Mouse (Mus musculus) cerebellum, postnatal 4 days (tissue): ENCODE measurements around the gene 2900026A02Rik.

Experiments
- DNase-seq, 2 experiments: peaks; one replicate each; pipeline ENCODE4 v3.0.0; 2022; ENCODE audit warnings: low spot score in 2 of 2, mixed read lengths in 1 of 2

Gene 2900026A02Rik

DNA sequence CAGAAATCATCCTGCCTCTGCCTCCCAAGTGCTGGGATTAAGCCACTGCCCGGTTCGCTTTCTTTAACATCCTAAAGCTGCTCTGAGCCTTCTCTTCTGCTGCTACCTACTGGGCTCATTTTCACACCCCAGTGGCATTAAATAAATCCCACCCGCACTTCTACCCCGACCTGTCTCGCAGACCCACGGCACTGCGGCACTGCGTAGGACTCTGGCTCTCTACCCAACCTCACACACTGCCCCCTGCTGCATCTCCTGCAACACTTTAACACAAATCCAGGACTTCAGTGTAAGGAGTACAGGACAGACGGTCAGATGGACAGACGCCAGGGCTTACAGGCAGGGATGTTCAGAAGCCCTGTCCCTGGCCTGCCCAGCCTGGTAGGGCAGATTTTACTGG, 45.1 kb downstream of the 2900026A02Rik start:
- no peak for DNase-seq

DNA sequence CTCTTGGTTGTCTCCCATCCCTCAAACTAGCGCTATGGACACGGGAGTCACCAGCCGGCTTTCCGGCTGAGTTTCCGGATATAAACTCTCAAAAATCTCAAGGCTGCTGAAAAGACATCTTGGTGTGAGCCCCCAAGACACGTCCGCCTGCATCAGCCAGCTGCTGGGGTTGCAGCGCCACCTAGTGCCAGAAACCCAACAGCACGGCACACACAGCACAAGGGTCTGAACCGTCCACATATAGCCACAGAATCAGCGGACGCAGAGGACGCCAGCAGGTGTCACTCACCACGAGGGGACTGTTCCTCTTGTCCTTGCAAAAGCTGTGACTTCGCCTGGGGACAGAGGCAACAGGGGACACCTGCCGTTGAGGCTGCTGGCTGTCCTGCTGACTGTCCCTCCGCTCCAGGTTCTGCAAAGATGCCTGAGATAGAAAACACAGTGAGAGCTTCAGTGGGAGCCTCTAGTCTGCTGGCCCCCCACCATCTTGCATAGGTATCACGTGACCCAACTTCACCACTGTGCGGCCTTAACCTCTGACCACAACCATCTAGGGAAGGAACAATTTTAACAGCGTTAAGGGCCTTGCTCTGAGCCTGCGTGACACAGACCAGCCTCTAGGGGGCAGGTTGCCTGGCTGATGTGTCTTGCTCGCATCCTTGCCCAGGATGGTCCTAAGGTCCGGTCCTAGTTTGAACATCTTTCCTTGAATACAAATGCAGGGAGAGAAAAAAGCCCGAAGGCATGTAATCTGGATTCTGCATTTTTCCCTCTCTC, 45.9 kb downstream of the 2900026A02Rik start:
- peak in 1 of 2 experiments; percentile 37 for DNase-seq

DNA sequence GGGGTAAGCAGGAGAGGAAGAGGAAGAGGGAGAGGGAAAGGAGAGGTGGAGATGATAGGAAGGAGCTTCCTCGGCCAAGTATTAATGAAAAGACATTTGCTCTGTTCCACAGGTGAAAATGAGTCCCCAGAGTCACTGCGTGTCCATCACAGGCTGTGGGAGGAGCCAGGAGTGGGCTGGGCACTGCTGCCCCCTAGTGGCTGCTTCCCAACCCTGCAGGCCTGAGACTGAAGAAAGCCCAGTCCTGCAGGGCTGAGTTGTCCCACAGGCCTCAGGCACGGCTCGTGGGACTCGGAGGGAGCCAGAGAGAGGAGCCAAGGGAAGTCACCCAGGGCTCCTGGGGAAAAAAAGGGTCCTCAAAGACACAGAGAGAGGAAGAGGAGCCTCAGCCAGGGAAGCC, 47.7 kb downstream of the 2900026A02Rik start:
- peak; percentile 62 to 79 for DNase-seq

DNA sequence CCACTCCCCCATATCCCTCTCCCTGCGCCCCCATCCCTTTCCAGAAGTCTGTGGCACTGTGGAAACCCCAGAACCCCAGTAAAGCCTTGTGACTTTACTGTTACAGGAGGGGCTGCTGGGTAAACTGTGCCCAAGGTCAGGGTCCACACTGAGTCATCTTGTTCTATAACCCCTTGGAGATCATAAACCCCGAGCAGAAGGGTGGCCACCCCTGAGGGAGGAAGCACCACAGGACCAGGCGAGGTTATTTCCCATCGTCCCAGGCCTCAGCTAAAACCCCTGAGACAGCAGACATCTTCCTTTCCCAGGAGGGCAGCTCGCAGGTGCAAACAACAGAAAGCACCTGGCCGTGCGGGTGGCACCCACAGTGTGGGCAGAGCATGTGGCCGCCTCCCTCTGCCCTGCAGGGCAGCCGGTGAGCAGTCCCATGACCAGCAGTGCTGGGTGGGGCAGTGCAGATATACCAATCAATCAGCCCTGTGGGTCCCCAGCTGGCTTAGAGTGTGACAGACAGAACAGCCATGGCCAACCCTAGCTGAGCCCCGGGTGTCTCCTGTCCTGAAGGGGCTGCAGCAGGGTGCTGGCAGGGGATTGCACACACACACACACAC, 49.0 kb downstream of the 2900026A02Rik start:
- no peak for DNase-seq

DNA sequence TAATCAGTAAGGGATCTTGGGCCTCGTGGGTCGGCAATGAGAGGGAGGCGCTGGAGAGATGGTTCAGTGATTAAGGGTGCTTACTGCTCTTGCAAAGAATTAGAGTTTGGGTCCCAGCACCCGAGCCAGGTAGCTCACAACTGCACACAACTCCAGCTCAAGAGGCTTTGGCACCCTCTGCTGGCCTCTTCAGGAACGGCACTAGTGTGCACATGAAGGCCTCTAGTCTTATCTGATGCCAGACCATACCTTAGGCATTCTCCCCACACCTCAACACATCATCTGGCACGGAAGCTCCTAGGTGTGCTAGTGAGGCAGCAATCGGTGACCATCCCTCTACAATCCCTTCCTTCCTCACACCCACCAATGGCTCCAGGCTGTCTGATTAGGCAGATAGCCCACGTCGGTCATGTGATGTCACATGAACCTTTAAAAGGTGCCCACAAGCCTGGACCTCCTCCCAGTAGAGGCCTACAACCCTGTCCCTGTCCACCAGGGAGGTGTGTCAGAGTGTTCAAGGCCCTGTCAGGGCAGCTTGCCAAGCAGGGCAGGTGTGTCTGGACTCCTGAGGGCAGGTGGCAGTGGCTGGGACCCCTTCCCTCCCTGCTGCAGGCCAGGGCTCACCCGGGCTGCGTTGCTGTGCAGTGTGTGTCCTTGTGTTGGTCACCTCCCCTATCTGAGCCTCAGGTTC, 50.8 kb downstream of the 2900026A02Rik start:
- no peak for DNase-seq

DNA sequence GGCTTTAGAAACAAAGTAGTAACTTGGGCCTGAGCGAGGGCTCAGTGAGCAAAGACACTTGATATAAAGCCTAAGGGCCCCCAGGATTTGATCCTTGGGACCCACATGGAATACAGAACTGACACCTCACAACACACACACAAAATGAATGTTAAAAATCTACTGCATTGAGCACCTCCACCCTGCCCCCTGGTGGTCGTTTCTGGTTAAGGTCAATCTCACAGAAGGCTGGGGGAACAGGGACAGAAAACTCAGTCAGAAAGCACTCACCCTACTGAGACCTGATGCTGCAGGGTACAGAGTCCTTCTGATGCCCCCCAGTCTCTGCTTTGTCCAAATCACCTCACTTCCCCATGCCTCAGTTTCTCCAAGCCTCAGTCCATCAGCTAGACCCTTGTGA, 53.3 kb downstream of the 2900026A02Rik start:
- peak; percentile 48 to 60 for DNase-seq

DNA sequence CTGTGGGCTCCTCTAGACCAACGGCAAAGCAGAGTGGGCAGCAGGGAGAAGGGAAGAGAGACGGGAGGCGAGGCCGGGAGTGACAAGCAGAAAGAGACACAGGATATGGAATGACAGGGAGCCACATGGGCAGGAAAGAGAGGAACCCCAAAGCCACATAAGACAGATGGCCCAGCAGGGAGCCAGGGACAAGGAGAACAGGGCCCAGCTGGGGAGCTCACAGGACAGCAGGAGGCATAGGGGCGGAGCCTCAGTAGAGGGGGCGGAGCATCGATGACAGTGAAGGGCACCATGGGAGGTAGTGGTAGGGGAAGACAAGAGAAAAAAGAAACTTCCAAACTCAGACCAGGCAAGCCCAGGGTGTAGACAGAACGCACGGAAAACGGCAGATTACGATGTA, 55.6 kb downstream of the 2900026A02Rik start:
- DNase-seq: no peak

DNA sequence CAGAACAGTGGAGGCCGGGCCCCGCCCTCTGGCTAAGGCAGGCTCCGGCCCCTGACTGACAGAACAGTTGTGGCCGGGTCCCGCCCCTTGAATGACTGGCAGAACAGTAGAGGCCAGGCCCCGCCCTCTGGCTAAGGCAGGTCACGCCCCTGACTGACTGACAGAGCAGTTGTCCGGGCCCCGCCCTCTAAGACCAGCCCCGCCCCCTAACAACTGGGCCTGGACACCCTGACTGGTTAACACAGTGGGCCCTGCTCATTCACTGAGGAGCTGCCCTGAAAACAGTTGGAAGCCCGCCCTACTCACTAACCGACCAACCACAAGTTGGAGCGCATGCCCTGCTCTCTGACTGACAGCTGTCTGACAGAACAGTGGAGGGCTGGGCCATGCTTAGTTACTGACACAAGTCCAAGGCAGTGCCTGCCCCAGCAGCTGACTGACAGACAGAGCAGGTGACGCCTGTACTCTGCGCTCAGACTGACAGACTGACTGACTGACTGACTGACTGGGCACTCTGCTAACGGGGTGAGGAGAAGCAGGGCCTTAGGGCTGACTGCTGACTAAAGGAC, 56.1 kb downstream of the 2900026A02Rik start:
- peak in 1 of 2 experiments; percentile 46 for DNase-seq

DNA sequence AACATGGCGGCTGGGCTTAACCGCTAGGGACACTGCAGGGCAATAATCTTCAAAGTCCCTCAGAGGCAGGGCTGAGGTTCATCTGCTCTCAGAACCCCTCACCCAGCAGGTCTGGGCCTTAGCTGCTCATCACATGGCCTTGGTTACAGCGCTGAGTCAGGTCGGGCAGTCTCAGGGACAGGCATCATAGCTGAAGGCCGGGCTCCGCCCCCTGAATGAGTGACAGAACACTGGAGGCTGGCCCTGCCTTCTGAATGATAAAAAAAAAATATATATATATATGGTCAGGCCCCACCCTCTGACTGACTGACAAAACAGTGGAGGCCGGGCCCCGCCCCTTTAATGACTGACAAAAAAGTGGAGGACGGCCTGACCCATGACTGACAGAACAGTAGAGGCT, 56.6 kb downstream of the 2900026A02Rik start:
- no peak for DNase-seq

DNA sequence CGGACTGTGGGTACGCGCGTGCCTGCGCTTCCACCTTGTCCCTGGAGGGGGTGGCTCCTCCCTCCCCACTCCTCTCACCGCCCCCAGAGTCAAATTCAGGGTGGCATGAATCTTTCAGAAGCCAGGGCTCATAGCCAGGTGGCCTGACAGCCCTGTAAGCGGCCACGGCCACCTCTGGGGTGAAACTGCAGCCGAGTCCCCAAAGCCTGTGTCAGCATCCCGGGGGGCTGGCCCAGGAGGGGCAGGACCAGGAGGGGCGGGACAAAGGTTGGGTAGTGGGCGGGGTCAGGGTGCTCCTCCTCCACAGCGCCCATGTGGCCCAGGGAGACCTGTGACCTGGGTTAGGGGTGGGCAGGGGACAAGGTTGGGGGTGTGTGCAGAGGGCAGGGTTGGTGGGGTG, 57.9 kb downstream of the 2900026A02Rik start:
- no peak for DNase-seq

DNA sequence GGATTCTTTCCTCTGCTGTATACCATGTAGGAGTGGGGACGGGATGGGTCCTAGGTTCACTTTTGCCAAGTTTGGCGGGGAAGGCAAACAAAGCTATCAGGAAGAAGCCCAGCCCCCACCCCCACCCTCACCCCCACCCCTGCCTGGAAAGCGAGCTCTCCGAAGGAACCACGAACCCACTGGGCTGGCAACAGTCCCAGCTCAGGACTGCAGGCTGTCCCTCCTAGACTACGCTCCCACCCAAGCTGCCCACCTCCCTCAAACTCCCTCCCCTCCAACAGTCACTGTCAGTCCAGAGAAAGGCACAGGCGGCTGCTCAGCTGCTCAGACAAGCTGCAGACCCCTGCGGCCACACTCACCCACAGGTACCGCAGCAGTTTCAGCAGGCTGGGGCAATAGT, 58.3 kb downstream of the 2900026A02Rik start:
- no peak for DNase-seq

DNA sequence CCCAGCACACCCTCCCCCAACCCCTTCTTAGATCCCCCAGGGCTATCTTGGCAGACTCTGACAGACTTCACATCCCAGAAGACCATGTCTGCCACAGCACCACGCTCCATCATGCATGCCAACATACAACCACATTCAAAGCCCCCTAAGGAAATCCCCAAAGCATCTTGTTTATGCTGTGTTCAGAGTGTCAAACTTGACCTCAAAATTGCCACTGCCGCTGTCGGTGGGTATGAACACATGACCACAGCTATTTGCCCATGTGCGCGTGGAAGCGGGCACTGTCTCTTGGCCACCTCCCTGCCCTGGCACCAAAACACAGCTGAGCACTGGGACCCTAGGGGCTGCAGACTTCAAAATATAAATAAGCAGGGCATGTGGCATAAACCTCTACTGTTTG, 59.5 kb downstream of the 2900026A02Rik start:
- DNase-seq: no peak

DNA sequence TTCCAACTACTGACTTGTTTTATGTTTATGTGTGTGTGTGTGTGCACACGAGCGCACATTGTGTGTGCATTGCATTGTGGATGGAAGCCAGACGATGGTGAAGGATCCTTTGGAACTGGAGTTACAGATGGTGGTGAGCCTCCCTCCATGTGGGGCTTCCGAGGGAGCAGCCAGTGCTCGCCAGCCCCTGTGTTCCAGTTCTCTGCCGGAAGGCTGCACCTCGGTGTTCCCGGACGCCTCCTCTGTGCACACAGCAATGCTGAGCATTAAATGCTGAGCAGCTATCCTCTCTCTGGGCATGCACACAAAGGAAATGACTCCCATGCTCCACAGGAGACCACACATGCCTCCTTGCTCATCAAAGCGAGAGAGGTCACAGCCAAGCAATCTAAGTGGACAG, 60.7 kb downstream of the 2900026A02Rik start:
- DNase-seq: no peak

DNA sequence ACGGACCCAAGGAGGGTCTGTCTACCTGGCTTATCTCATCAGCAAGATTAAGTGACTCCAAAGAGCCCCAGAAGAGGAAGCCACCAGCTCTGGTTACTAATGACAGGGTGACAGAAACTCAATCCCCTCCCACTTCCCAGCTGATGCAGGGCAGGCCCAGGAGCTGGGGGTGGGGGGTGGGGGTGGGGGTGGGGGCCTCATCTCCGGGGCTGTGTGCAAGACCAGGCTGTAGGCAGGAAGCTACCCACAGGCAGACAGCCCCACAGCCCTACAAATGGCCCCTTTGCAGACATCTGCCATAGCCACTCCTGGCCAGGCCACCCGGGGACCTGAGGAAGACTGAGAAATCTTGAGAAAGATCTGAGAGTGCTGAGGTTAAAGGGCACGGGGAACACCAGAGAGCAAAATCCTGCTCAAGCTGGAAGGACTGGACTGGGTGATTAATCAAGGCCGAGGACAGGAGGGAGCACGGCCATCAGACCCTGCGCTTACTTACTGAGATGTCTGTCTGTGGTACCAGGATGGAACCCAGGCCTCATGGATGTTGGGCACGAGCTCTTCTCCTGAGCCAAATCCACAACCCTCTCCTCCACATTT, 62.2 kb downstream of the 2900026A02Rik start:
- DNase-seq: no peak

DNA sequence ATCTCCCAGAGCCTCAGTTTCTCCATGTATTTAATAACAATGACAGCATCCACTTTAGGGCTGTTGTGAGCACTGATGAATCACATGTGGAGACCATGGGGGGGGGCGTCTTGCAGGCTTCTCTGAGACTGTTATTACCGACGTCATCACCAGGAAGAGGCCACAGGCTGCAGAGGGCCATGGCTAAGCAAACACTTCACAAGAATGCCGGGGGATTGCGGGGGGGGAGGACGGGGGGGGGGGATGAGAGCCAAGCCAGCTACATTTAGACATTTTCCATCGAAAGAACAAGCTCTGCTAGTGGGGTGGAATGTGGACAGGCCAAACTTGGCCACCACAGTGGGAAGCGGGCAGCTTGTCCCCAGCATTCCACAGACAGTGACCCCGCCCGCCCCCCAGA, 63.4 kb downstream of the 2900026A02Rik start:
- DNase-seq: no peak

DNA sequence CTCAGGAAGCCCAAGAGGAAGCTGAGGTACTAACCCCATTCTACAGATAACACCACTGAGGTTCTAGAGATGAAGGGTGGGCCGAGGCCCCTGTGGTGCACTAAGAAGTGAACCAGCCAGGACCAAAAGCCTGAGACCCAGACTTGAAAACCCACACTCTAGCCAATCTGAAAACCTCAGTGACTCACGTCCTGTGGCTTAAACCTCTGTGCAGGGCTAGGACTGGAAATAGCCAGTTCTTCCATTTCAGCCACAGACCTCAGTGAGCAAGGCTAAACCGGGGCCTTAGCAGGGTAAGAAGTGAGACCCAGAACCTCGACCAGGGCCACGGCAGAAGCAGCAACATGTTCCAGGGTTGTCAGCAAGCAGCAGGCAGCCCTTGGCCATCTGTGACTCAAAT, 64.0 kb downstream of the 2900026A02Rik start:
- no peak for DNase-seq

DNA sequence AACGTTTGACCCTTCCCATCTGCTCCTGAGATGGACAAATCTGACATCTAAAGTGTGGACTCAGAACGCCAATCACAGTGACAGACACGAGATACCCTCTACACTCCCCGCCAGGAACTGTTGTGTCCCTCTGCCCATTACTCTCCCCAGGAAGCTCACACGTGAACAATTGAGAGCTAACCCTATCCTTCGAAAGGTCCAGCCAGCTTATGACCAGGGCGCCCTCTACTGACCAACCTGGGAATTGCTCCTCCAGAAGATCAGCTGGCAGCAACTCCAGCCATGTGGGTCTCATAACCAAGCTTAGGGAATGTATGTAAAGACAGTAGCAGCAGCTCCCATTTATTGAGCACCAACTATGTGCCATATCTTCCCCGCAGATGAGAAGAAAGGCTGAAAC, 65.9 kb downstream of the 2900026A02Rik start:
- DNase-seq: peak; percentile 72 to 89

DNA sequence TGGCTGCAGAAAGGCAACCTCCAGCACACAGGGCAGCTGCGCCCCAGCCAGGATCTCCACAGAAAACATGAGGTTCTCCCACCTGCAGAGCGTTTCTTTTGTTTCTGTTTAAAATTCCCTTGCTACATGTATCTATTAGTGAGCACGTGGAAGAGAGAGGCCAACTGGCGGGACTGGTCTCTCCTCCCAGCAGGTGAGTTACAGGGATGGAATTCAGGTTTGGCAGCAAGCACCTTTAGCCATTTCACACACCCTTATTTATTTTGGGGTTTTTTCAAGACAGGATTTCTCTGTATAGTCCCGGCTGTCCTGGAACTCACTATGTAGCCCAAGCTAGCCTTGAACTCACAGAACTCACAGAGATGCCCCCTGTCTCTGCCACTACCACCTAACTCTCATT, 66.6 kb downstream of the 2900026A02Rik start:
- no peak for DNase-seq

DNA sequence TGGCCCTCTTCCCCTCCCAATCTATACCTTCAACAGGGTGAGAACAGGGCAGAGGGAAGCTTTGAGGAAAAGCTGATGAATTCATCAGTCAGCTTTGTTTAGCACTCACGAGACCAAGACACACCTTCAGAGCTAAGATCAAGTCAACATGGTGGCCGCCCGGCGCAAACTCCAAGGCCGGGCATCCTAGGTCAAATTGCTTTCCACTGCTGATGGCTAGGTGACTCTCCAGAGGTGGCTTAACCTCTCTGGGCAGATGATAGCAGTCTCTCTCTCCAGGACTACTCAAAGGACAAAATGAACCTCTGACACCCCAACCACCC, 67.6 kb downstream of the 2900026A02Rik start:
- DNase-seq: no peak

DNA sequence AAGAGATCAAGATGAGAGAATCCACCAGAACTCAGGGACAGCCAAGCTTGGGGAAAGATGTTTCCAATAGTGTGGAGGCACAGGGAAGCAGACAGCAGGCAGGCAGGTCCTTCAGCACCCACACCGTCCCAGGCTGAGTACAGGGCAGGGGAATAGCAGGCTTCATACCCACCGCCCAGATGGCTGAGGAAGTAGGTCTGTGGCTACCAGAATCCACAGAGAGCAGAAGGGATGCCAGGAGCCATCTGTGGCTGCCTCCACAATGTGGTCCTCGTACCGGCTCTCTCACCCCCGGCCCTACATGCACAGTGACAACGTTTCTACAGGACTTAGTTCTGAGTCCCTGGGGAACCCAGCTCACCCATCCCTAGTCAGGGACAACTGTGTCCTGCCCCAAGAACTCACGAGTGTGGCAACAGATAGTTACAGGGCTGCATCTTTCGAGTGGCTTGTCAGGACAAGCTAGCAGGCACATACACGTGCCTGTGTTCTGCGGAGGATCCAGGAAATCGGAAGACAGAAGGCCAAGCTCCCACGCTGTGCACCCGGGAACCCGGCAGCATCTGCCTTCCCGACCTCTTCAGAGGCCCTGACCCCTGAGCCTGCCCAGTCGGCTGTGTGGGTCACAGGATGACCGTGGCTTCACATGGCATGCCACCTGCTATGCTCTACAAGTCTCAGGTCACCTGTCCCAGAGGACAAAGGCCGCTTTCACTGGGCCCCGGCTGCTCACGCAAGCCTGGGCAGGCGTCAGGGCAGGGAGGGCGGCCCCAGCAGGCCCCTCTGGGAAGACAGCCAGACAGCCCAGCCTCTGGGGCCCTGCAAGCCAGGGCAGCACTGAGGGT, 68.2 kb downstream of the 2900026A02Rik start:
- DNase-seq: no peak

DNA sequence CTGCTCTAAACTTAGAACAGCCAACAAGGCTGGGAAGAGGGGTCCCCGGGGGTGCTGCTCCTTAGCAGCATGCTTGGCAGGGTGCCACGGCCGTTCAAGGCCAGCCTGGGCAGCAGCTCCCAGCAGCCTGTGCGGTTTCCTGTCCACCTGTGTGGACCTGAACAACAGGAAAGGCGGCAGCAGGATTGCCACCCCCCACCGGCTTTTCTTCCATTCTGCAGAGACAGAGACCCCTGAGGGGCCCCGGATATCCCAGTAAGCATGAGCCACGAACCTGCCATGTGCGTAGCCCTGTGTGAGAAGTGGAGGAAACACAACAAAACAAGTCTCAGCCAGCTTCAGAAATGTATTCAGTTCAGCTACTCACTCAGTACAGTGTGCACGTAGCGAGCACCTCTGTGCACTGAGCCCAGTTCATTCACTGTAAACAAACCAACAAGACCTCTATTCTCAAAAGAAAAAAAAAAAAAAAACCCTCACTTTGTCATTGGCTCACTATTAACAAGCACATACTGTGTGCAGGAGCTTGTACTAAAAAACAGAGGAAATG, 69.4 kb downstream of the 2900026A02Rik start:
- DNase-seq: no peak
